Mouse (Mus musculus) CD8-positive naive resting alpha-beta T cell, adult 2 months (primary cell): Measurements from ENCODE around the gene Agap3.

Experiments
- DNase-seq, 2 experiments: peaks; one replicate each; pipeline ENCODE4 v3.0.0; 2022; ENCODE audit warnings: low read depth in 2 of 2, low spot score in 2 of 2

Gene Agap3

GRCm38 (mm10) chr5:24551317-24551688 lies 99.3 kb downstream of the Agap3 start:
- no peak for DNase-seq
